Mouse (Mus musculus) megakaryocyte, embryonic 14.5 days (primary cell): ENCODE data around the gene Gm21987. TPM values are rescaled to one million over a fixed set of nuclear protein-coding genes. Genes with fewer than 3 reads are reported as not detected.
A peak's percentile ranks its signal among the peaks of the same experiment; 100 is the strongest.

ENCODE experiments used
- H3K27me3 ChIP-seq: replicated peaks from 2 replicates; pipeline ENCODE3; 2012; ENCODE audit warnings: inconsistent platforms
- H3K36me3 ChIP-seq: replicated peaks from 2 replicates; pipeline ENCODE3; 2012; ENCODE audit warnings: low read length, inconsistent platforms, mixed read lengths
- H3K4me1 ChIP-seq: 2 replicates; pipeline ENCODE4 v1.6.1; 2012; ENCODE audit warnings: inconsistent platforms
- H3K4me3 ChIP-seq: replicated peaks from 2 replicates; pipeline ENCODE3; 2012; ENCODE audit warnings: moderate library complexity, mild to moderate bottlenecking, inconsistent platforms
- H3K9me3 ChIP-seq: 2 replicates; pipeline ENCODE4 v1.6.1; 2012; ENCODE audit warnings: inconsistent platforms
- FLI1 ChIP-seq: IDR thresholded peaks from 2 replicates; pipeline ENCODE4 v1.6.1; 2012; ENCODE audit warnings: low read length, inconsistent platforms, mixed read lengths
- GATA1 ChIP-seq: IDR thresholded peaks from 3 replicates; pipeline ENCODE4 v1.6.1; 2012; ENCODE audit warnings: mixed read lengths, low read length, inconsistent platforms, borderline replicate concordance
- polyA plus RNA-seq: library from polyadenylated mRNA; stranded (reverse); fragments of >175 nt; gene quantifications from 2 replicates; pipeline ENCODE4 v1.2.3, GENCODE M21; 2012; ENCODE audit warnings: low replicate concordance; ENCODE audit not compliant: insufficient read depth

The Gm21987 gene
- polyA plus RNA-seq, 1 experiment: 1,896 TPM

- Histone ChIP-seq H3K4me1 (peaks cover 76% of the 10 kb centered on the region), H3K9me3 (no peaks in the 10 kb centered on the region), H3K4me3 (no peak overlapping the region), H3K36me3 (no peaks in the 10 kb centered on the region), H3K27me3 (no peaks in the 10 kb centered on the region)
- TF ChIP-seq FLI1 (no peak), GATA1 (no peak)
Observed at GRCm38 (mm10) chr16:38400311-38400960, 53.6 kb downstream of the Gm21987 start.

GRCm38 (mm10) chr16:38401468-38401867 lies 54.6 kb downstream of the Gm21987 start:
- TF ChIP-seq GATA1 (no peak), FLI1 (no peak)
- peaks cover 74% of the 10 kb centered on the region for H3K4me1 ChIP-seq
- H3K9me3 ChIP-seq: no peaks in the 10 kb centered on the region

GRCm38 (mm10) chr16:38403639-38404038 lies 56.8 kb downstream of the Gm21987 start:
- no peaks in the 10 kb centered on the region for H3K27me3 ChIP-seq
- TF ChIP-seq FLI1 (no peak), GATA1 (no peak)
- no peaks in the 10 kb centered on the region for H3K9me3 ChIP-seq
- H3K4me1 ChIP-seq: peaks cover 78% of the 10 kb centered on the region
- H3K36me3 ChIP-seq: no peaks in the 10 kb centered on the region
- H3K4me3 ChIP-seq: peak overlapping the region; percentile 71

More at GRCm38 (mm10) chr16:38401468-38401867, 54.6 kb downstream of the Gm21987 start:
- Histone ChIP-seq H3K36me3 (no peaks in the 10 kb centered on the region), H3K4me3 (no peak overlapping the region), H3K27me3 (no peaks in the 10 kb centered on the region)

GRCm38 (mm10) chr16:38406293-38406692 lies 59.5 kb downstream of the Gm21987 start:
- Histone ChIP-seq H3K9me3 (no peaks in the 10 kb centered on the region), H3K4me1 (peaks cover 59% of the 10 kb centered on the region), H3K4me3 (peak overlapping the region; percentile 8), H3K36me3 (no peaks in the 10 kb centered on the region), H3K27me3 (no peaks in the 10 kb centered on the region)
- no peak for TF ChIP-seq GATA1
- no peak for TF ChIP-seq FLI1

DNA sequence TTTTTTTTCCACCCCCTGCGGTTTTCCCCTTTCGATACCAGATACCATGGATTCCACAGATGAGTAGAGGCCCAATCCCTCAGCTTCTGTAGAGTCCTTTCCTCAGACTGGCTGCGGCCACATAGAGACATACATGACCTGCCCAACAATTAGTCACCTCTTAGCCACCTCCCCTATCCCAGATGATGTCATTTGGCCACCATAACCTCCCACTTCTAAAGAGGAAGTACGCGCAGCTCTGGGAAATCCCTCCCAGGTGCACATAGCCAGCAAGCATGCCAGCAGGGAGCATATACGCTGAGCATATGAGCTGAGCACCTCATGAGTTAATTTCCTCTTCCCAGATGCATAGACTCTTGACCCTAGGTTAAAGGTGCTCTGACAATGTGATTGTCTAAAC lies 59.9 kb downstream of the Gm21987 start:
- H3K27me3 ChIP-seq: no peaks in the 10 kb centered on the region
- TF ChIP-seq FLI1: no peak
- TF ChIP-seq GATA1: no peak
- peaks cover 57% of the 10 kb centered on the region for H3K4me1 ChIP-seq
- H3K4me3 ChIP-seq: no peak overlapping the region
- H3K9me3 ChIP-seq: no peaks in the 10 kb centered on the region
- no peaks in the 10 kb centered on the region for H3K36me3 ChIP-seq

GRCm38 (mm10) chr16:38407584-38407983 lies 60.7 kb downstream of the Gm21987 start:
- H3K36me3 ChIP-seq: no peaks in the 10 kb centered on the region
- peaks cover 3% of the 10 kb centered on the region for H3K27me3 ChIP-seq
- no peaks in the 10 kb centered on the region for H3K9me3 ChIP-seq
- no peak overlapping the region for H3K4me3 ChIP-seq
- peaks cover 48% of the 10 kb centered on the region for H3K4me1 ChIP-seq
- no peak for TF ChIP-seq FLI1
- TF ChIP-seq GATA1: no peak

GRCm38 (mm10) chr16:38408416-38408815 lies 61.6 kb downstream of the Gm21987 start:
- H3K27me3 ChIP-seq: peaks cover 3% of the 10 kb centered on the region
- H3K4me3 ChIP-seq: no peak overlapping the region
- H3K36me3 ChIP-seq: no peaks in the 10 kb centered on the region
- TF ChIP-seq FLI1 (no peak), GATA1 (no peak)
- no peaks in the 10 kb centered on the region for H3K9me3 ChIP-seq
- peaks cover 40% of the 10 kb centered on the region for H3K4me1 ChIP-seq

Other genes with a start within 250 kb of the Gm21987 start
- not detected in 2 replicates for gene Nr1i2, start 52.2 kb upstream of the Gm21987 start, polyA plus RNA-seq
- gene Maats1, start 4.9 kb upstream of the Gm21987 start, polyA plus RNA-seq: not detected in 2 replicates
- 25.9 and 292 TPM in 2 replicates for gene Cox17, start within 50 bp of the Gm21987 start, polyA plus RNA-seq
- gene Popdc2, start 15.2 kb downstream of the Gm21987 start, polyA plus RNA-seq: 2.8 and 5.0 TPM in 2 replicates
- not detected in 2 replicates for gene Pla1a, start 86.1 kb downstream of the Gm21987 start, polyA plus RNA-seq
- 423 and 659 TPM in 2 replicates for gene Adprh, start 105.7 kb downstream of the Gm21987 start, polyA plus RNA-seq
- gene Cd80, start 108.5 kb downstream of the Gm21987 start, polyA plus RNA-seq: 0.17 TPM in 1 of 2 replicates, not detected in the other
- 26.4 and 39.4 TPM in 2 replicates for gene Timmdc1, start 175.6 kb downstream of the Gm21987 start, polyA plus RNA-seq
- 2.2 and 3.7 TPM in 2 replicates for gene Poglut1, start 203.2 kb downstream of the Gm21987 start, polyA plus RNA-seq
- 6.5 and 10.3 TPM in 2 replicates for gene Tmem39a, start 211.7 kb downstream of the Gm21987 start, polyA plus RNA-seq